Mouse (Mus musculus) left cerebral cortex, adult 9 months (tissue): ENCODE measurements around the gene 1700022I11Rik.
A peak's percentile ranks its signal among the peaks of the same experiment; 100 is the strongest.

Source experiments
- DNase-seq, 2 experiments: peaks; one replicate each; pipeline ENCODE4 v3.0.0; 2022; ENCODE audit warnings: low spot score in 2 of 2

The 1700022I11Rik gene

GRCm38 (mm10) chr4:42969304-42969703 is at the start of gene 1700022I11Rik:
Gene 1700022I11Rik, plus strand, starts transcription at chr4:42969604.
- no peak for DNase-seq

GRCm38 (mm10) chr4:42920726-42921125 is 48.7 kb upstream of the 1700022I11Rik start:
- no peak for DNase-seq

GRCm38 (mm10) chr4:42921536-42921935 is 47.9 kb upstream of the 1700022I11Rik start:
- DNase-seq, result peak in 1 of 2 experiments; percentile 65

- DNase-seq, result no peak
These were observed 47.3 kb upstream of the 1700022I11Rik start for GRCm38 (mm10) chr4:42922056-42922455.

GRCm38 (mm10) chr4:42922461-42922860 is 46.9 kb upstream of the 1700022I11Rik start:
- DNase-seq, result no peak

GRCm38 (mm10) chr4:42924095-42924710 is 45.2 kb upstream of the 1700022I11Rik start:
- peak in 1 of 2 experiments; percentile 49 for DNase-seq

GRCm38 (mm10) chr4:42928209-42928608 is 41.2 kb upstream of the 1700022I11Rik start:
- peak in 1 of 2 experiments; percentile 1 for DNase-seq

GRCm38 (mm10) chr4:42928952-42929351 is 40.5 kb upstream of the 1700022I11Rik start:
- DNase-seq, result peak in 1 of 2 experiments; percentile 1

GRCm38 (mm10) chr4:42932229-42932969 is 37.0 kb upstream of the 1700022I11Rik start:
- peak in 1 of 2 experiments; percentile 1 for DNase-seq

- DNase-seq, result peak in 1 of 2 experiments; percentile 71
These were observed 35.8 kb upstream of the 1700022I11Rik start for GRCm38 (mm10) chr4:42933630-42934029.

GRCm38 (mm10) chr4:42941396-42941795 is 28.0 kb upstream of the 1700022I11Rik start:
- peak in 1 of 2 experiments; percentile 46 for DNase-seq

- DNase-seq, result peak in 1 of 2 experiments; percentile 27
These were observed 26.1 kb upstream of the 1700022I11Rik start for GRCm38 (mm10) chr4:42943341-42943740.

GRCm38 (mm10) chr4:42944185-42944584 is 25.2 kb upstream of the 1700022I11Rik start:
- DNase-seq, result peak in 1 of 2 experiments; percentile 52

- no peak for DNase-seq
These were observed 24.4 kb upstream of the 1700022I11Rik start for GRCm38 (mm10) chr4:42945043-42945442.

- DNase-seq, result peak in 1 of 2 experiments; percentile 23
These were observed 24.0 kb upstream of the 1700022I11Rik start for GRCm38 (mm10) chr4:42945445-42945844.

- DNase-seq, result peak in 1 of 2 experiments; percentile 86
These were observed 23.5 kb upstream of the 1700022I11Rik start for GRCm38 (mm10) chr4:42945952-42946351.

GRCm38 (mm10) chr4:42946733-42947290 is 22.6 kb upstream of the 1700022I11Rik start:
- peak; percentile 93 to 95 for DNase-seq

GRCm38 (mm10) chr4:42948527-42948926 is 20.9 kb upstream of the 1700022I11Rik start:
- peak in 1 of 2 experiments; percentile 63 for DNase-seq

GRCm38 (mm10) chr4:42949051-42949675 is 20.2 kb upstream of the 1700022I11Rik start:
- DNase-seq, result no peak

GRCm38 (mm10) chr4:42949676-42950051 is 19.7 kb upstream of the 1700022I11Rik start, which contains the start of gene Dnajb5:
Gene Dnajb5, plus strand, starts transcription at chr4:42949814.
- peak; percentile 99 for DNase-seq

- peak in 1 of 2 experiments; percentile 88 for DNase-seq
These were observed 19.3 kb upstream of the 1700022I11Rik start for GRCm38 (mm10) chr4:42950065-42950558.
